Mouse (Mus musculus) liver, embryonic 13.5 days (tissue): ENCODE measurements around the gene Mctp2. TPM values are rescaled to one million over a fixed set of nuclear protein-coding genes. Genes with fewer than 3 reads are reported as not detected.

Experiments
- ATAC-seq: fragments of 200-750 bp; cut with Nextera tagmentation; 2 replicates; pipeline ENCODE4 v1.8.0; 2017; ENCODE audit warnings: low read depth, mild to moderate bottlenecking, moderate number of reproducible peaks, moderate library complexity
- DNase-seq: peaks from one replicate; pipeline ENCODE4 v3.0.0; 2022
- H3K27ac ChIP-seq: fragments of 300-500 bp; sonication (generic); 2 replicates; pipeline ENCODE4 v1.5.1; 2015; ENCODE audit warnings: moderate library complexity, mild to moderate bottlenecking, inconsistent platforms
- H3K27me3 ChIP-seq: fragments of 300-500 bp; sonication (generic); 2 replicates; pipeline ENCODE4 v1.6.1; 2015; ENCODE audit warnings: mild to moderate bottlenecking, inconsistent platforms
- H3K36me3 ChIP-seq: fragments of 300-500 bp; sonication (generic); 2 replicates; pipeline ENCODE4 v1.6.1; 2015; ENCODE audit warnings: mild to moderate bottlenecking, inconsistent platforms
- H3K4me1 ChIP-seq: fragments of 300-500 bp; sonication (generic); replicated peaks from 2 replicates; pipeline ENCODE4 v1.6.1; 2015; ENCODE audit warnings: inconsistent platforms
- H3K4me2 ChIP-seq: fragments of 300-500 bp; sonication (generic); 2 replicates; pipeline ENCODE4 v1.6.1; 2015; ENCODE audit warnings: inconsistent platforms, mild to moderate bottlenecking, moderate library complexity
- H3K4me3 ChIP-seq: fragments of 300-500 bp; sonication (generic); replicated peaks from 2 replicates; pipeline ENCODE4 v1.5.1; 2015; ENCODE audit warnings: mild to moderate bottlenecking, inconsistent platforms
- H3K9ac ChIP-seq: fragments of 300-500 bp; sonication (generic); 2 replicates; pipeline ENCODE4 v1.6.1; 2015; ENCODE audit warnings: mild to moderate bottlenecking, inconsistent platforms
- H3K9me3 ChIP-seq: fragments of 300-500 bp; sonication (generic); replicated peaks from 2 replicates; pipeline ENCODE4 v1.6.1; 2016; ENCODE audit warnings: inconsistent platforms
- WGBS: fragments of 180-500 bp; shearing (Covaris S2); methylation state at CpG from one replicate; pipeline ENCODE4 v1.1.7; 2015; ENCODE audit not compliant: insufficient replicate concordance; 5-methylcytosine and 5-hydroxymethylcytosine counted together
- polyA plus RNA-seq: library from polyadenylated mRNA; unstranded; fragments of >200 nt; fragmentation: Nextera tagmentation; extraction: Ambion mirVana; gene quantifications from 2 replicates; pipeline ENCODE4 v1.2.1, GENCODE M21; 2015

Mctp2 gene
- polyA plus RNA-seq = 0.15 and 0.21 TPM in 2 replicates

DNA sequence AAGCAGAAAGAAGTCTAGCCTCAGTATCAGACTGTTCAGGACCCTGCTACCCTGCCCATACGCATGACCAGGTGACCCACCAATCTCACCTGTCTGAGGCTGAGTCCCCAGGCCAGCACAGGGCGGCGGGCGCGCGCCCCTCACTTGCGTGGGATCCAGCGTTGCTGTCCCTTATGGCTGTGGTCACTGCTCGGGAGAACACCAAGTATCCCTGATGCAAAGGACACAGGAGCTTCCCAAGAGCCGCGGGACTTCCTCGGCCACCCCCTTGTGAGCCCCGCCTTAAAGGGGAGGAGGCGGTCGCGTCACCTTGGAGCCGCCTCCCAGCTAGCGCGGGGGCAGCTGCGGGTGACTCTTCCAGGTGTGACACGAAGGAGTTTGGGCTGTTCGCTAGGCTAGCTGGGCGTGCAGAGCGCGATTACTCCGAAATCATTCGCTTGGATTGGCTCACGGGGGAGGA lies at the start of gene Mctp2:
Gene Mctp2, minus strand, starts transcription at position 227 of the 460 bp plus-strand sequence.
- H3K9ac ChIP-seq = peak within 1 kb of the TSS; percentile 26

DNA sequence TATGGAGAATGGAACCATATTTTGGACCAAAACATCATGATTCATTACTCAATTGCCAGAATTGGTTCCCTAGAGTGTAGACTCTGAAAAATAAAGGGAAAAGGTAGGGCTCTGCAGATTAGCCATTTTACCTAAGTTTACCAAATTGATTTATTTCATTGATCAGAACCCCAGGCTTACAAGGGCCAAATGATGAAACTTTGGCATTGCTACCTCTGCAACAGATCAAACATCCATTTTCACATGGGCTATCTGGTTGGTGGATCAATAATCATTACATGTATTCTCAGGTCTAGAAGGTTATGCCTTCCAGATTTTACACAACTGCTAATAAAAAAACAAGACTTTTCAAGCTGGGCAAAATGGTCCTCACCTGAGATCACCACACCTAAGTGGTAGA lies 39.5 kb upstream of the Mctp2 start:
- H3K4me3 ChIP-seq = no peak overlapping the region
- H3K9ac ChIP-seq = no peak overlapping the region
- no peaks in the 10 kb centered on the region for H3K4me1 ChIP-seq
- no peaks in the 10 kb centered on the region for H3K27me3 ChIP-seq
- no peaks in the 10 kb centered on the region for H3K9me3 ChIP-seq
- ATAC-seq (no peak), DNase-seq (no peak)
- no peaks in the 10 kb centered on the region for H3K36me3 ChIP-seq
- no peak overlapping the region for H3K27ac ChIP-seq
- H3K4me2 ChIP-seq = no peak overlapping the region

More for the DNA sequence above, at the start of gene Mctp2:
- Histone ChIP-seq H3K4me2 (peak within 1 kb of the TSS; percentile 71), H3K4me1 (no peaks in the 10 kb centered on the region), H3K27ac (no peak within 1 kb of the TSS), H3K4me3 (peak within 1 kb of the TSS; percentile 57), H3K36me3 (no peaks in the 10 kb centered on the region), H3K9me3 (no peaks in the 10 kb centered on the region), H3K27me3 (peaks cover 12% of the 10 kb centered on the region)
- ATAC-seq (peak; percentile 60), DNase-seq (no peak)
- WGBS = under 1% methylated on average over 28 of the region's 28 CpGs

DNA sequence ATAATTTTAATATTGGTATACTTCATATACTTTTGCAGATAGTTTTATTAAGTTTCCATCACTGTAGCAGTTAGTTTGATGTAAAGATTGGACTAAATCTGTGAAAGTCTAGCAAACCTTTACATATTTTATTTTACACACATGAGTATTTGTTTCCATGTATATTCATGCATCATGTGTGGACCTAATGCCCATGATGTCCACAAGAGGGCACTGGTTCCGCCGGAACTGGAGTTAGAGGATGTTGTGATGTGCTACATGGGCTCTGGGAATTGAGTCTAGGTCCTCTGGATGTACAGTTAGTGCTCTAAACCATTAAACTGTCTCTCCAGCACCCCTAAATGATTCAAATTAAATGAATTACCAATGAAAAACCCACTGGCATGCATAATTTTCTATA lies 37.3 kb upstream of the Mctp2 start:
- Histone ChIP-seq H3K4me1 (no peaks in the 10 kb centered on the region), H3K4me2 (no peak overlapping the region), H3K4me3 (no peak overlapping the region), H3K9ac (no peak overlapping the region), H3K36me3 (no peaks in the 10 kb centered on the region), H3K27me3 (no peaks in the 10 kb centered on the region), H3K27ac (no peak overlapping the region), H3K9me3 (no peaks in the 10 kb centered on the region)
- DNase-seq (no peak), ATAC-seq (no peak)
- 46% methylated on average over 2 of the region's 2 CpGs for WGBS

DNA sequence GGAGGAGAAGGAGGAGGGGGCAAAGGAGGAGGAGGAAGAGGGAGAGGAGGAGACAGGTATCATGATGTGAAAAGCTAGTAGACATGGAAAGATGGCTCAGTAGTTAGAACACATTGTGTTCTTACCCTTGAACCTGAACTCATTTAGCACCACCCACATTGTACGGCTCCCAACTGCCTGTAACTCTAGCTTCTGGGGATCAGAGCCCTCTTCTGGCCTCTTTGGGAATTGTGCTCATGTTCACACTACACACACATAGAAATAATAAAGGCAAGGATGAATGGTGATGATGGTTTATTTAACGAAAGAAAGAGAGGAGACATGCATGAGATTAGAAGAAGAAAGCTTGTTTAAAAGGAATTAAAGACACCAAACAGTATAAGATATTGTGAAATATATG lies 36.4 kb upstream of the Mctp2 start:
- WGBS = 32% methylated on average over 2 of the region's 2 CpGs
- ATAC-seq (no peak), DNase-seq (no peak)
- no peak overlapping the region for H3K9ac ChIP-seq
- H3K36me3 ChIP-seq = no peaks in the 10 kb centered on the region
- H3K4me1 ChIP-seq = no peaks in the 10 kb centered on the region
- no peaks in the 10 kb centered on the region for H3K9me3 ChIP-seq
- no peaks in the 10 kb centered on the region for H3K27me3 ChIP-seq
- H3K27ac ChIP-seq = no peak overlapping the region
- no peak overlapping the region for H3K4me3 ChIP-seq
- no peak overlapping the region for H3K4me2 ChIP-seq

DNA sequence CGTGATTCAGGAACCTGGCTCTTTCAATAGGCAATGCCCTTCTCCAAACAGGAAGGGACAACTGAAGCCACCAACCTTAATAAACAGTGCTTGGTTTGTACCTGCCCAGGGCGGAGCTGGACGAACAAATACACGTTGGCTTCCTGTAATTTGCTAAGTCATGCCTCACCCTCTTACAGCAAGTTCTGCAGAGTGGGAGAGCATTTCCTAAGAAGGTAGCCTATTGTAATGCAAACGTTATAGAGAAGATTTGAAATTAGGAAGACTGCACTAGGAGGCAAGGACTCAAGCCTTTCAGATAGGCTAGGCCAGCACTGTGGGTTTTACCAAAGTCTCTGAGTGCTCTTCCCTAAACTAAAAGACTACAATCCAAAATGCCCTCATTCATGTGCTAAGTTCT lies 19.6 kb upstream of the Mctp2 start:
- Histone ChIP-seq H3K9ac (no peak overlapping the region), H3K9me3 (no peaks in the 10 kb centered on the region), H3K4me3 (no peak overlapping the region), H3K27me3 (no peaks in the 10 kb centered on the region), H3K4me1 (no peaks in the 10 kb centered on the region), H3K4me2 (no peak overlapping the region), H3K27ac (no peak overlapping the region), H3K36me3 (no peaks in the 10 kb centered on the region)
- 45% methylated on average over 5 of the region's 5 CpGs for WGBS
- ATAC-seq (no peak), DNase-seq (no peak)

DNA sequence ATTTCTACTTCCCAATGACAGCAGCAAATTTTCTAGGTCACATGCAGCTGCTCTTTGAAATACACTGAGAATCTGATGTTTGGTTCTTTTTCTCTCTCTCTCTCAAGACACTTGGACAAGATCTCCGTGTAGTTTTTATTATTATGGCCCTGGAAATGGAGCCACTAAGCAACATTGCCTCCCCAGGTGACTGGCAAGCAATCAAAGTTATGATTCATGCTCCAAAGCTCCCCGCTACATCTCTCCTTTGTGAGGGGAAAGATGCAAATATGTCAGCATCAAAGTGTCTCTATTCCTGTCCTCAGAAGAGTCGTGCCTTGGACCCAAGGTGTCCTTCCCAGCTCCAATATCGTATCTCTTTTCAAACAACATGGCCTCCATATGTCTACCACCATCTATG lies 14.5 kb upstream of the Mctp2 start:
- no peak for DNase-seq
- WGBS = 57% methylated on average over 4 of the region's 4 CpGs

DNA sequence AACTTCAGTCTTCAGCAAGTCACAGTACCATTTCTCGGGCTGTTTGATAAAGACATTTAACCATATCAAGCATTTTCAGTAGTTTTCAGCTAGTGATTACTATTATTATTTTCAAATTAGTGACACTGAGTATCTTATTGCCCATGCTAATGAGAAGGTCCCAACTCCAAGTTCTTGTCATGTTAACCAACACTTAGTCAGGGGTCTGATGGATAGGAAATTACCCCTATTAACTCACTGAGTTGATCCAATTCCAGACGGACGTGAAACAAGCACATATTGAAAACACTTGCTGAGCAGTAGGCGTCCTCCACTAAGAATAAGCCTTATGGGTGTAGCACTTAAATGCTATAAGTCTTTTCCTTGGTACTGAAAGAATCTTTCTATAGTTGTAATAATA lies 14.0 kb upstream of the Mctp2 start:
- WGBS = 69% methylated on average over 4 of the region's 4 CpGs
- no peak overlapping the region for H3K27ac ChIP-seq
- H3K4me3 ChIP-seq = no peak overlapping the region

More for the DNA sequence above, 14.5 kb upstream of the Mctp2 start:
- H3K36me3 ChIP-seq = no peaks in the 10 kb centered on the region
- no peak overlapping the region for H3K4me3 ChIP-seq
- H3K4me2 ChIP-seq = no peak overlapping the region
- H3K27ac ChIP-seq = no peak overlapping the region
- no peak overlapping the region for H3K9ac ChIP-seq
- no peaks in the 10 kb centered on the region for H3K9me3 ChIP-seq
- no peaks in the 10 kb centered on the region for H3K27me3 ChIP-seq
- ATAC-seq = no peak
- no peaks in the 10 kb centered on the region for H3K4me1 ChIP-seq

DNA sequence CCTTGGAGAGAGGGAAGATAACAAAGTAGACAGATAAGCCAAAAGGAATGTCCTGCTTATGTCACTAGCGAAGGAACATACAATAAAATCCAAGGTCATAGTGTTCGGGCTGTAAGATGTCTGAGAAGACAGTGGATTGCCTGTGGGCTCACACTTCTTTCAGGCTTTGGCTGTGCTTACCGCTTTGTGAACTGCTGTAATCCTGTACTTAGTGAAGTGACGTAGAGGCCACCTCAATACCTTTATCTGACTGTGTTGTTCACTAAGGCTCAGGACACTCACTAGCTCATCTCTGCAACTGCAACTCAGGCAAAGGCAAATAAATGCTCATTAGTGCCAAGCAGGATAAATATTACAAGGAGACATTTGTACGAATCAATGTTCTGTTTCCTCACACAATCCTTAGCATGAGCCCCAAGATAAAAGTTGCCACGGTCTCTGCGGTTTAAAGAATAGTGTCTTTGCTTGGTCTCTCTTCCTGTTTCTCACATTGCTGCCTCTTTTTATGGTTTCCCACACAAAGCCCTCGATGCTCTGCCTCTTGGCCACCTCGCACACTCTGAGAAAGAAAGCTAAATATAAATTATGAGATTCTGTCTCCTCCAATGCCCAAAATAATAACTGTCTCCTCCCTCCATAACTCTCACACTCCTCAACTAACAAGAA lies 8.1 kb upstream of the Mctp2 start:
- WGBS = 43% methylated on average over 9 of the region's 9 CpGs
- no peaks in the 10 kb centered on the region for H3K36me3 ChIP-seq
- DNase-seq (no peak), ATAC-seq (no peak)
- no peak overlapping the region for H3K4me2 ChIP-seq
- H3K9ac ChIP-seq = no peak overlapping the region
- no peak overlapping the region for H3K27ac ChIP-seq
- no peaks in the 10 kb centered on the region for H3K9me3 ChIP-seq
- no peaks in the 10 kb centered on the region for H3K27me3 ChIP-seq
- H3K4me1 ChIP-seq = no peaks in the 10 kb centered on the region
- H3K4me3 ChIP-seq = no peak overlapping the region

More for the DNA sequence above, 14.0 kb upstream of the Mctp2 start:
- no peak overlapping the region for H3K9ac ChIP-seq
- no peak for DNase-seq
- H3K4me1 ChIP-seq = no peaks in the 10 kb centered on the region
- no peaks in the 10 kb centered on the region for H3K9me3 ChIP-seq
- H3K27me3 ChIP-seq = no peaks in the 10 kb centered on the region
- H3K36me3 ChIP-seq = no peaks in the 10 kb centered on the region
- no peak for ATAC-seq
- no peak overlapping the region for H3K4me2 ChIP-seq

DNA sequence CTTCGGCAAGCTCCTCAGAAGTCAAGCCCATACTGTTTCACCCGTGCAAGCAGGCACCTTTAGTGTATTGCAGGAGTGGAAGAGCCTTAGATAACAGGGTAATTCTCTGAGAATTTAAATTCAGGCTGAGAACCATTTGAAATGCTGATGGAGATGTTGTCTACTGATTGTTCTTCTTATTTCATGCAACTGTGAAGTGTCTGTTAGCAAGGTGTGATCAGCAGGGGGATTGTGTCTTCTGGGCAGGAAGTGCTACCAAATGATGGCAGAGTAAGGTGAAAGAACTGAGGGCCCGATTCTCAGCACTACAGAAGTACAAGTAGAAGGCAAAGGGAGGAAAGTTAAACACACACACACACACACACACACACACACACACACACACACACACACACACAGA lies 7.5 kb upstream of the Mctp2 start:
- no peak for ATAC-seq
- H3K27ac ChIP-seq = no peak overlapping the region
- WGBS = 46% methylated on average over 3 of the region's 3 CpGs

DNA sequence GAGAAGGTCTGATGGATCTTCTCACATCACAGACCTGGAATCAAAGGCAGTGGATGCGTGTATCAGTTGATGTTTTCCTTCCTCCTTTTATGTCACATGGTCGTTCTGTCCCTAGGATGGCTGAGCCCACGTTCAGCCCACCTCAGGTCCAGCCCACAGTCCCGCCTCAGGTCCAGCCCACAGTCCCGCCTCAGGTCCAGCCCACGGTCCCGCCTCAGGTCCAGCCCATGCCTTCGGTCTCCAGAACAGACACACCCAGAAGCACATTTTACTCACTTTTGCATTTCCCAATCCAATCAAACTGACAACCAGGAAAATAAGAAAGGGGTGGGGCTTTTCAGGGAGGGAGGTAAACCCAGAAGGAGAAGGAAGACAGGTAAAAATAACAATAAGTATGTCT lies 5.2 kb upstream of the Mctp2 start:
- ATAC-seq = no peak
- Histone ChIP-seq H3K27me3 (no peaks in the 10 kb centered on the region), H3K4me2 (no peak overlapping the region), H3K9me3 (no peaks in the 10 kb centered on the region), H3K4me3 (no peak overlapping the region), H3K9ac (no peak overlapping the region), H3K36me3 (no peaks in the 10 kb centered on the region), H3K27ac (no peak overlapping the region), H3K4me1 (no peaks in the 10 kb centered on the region)
- 46% methylated on average over 8 of the region's 8 CpGs for WGBS
- no peak for DNase-seq

More for the DNA sequence above, 7.5 kb upstream of the Mctp2 start:
- Histone ChIP-seq H3K36me3 (no peaks in the 10 kb centered on the region), H3K27me3 (no peaks in the 10 kb centered on the region), H3K9me3 (no peaks in the 10 kb centered on the region), H3K4me1 (no peaks in the 10 kb centered on the region), H3K9ac (no peak overlapping the region), H3K4me2 (no peak overlapping the region), H3K4me3 (no peak overlapping the region)
- no peak for DNase-seq

DNA sequence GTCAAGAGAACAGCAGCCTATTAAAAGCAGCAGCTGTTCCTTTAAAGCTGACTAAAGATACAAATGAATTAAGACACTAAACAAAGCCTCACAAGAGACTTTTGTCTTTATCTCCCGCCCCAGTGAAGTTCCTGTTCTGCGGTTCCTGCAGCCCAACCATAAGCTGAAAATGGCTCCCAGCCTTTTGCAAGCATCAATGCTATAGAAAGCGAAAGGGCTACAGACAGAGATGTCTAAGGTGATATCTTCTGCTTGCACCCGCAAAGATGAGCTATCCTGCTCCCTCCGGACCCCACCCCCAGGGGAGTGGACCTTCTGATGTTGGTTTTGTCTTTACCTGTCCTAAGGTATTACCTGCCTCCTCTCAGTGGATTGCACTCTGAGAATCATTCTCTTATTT lies 1.7 kb upstream of the Mctp2 start:
- H3K36me3 ChIP-seq = no peaks in the 10 kb centered on the region
- peaks cover 12% of the 10 kb centered on the region for H3K27me3 ChIP-seq
- no peaks in the 10 kb centered on the region for H3K9me3 ChIP-seq
- no peak overlapping the region for H3K4me3 ChIP-seq
- H3K27ac ChIP-seq = no peak overlapping the region
- H3K4me1 ChIP-seq = no peaks in the 10 kb centered on the region
- H3K4me2 ChIP-seq = no peak overlapping the region
- WGBS = 14% methylated on average over 5 of the region's 5 CpGs
- ATAC-seq = no peak
- DNase-seq = no peak
- H3K9ac ChIP-seq = no peak overlapping the region

DNA sequence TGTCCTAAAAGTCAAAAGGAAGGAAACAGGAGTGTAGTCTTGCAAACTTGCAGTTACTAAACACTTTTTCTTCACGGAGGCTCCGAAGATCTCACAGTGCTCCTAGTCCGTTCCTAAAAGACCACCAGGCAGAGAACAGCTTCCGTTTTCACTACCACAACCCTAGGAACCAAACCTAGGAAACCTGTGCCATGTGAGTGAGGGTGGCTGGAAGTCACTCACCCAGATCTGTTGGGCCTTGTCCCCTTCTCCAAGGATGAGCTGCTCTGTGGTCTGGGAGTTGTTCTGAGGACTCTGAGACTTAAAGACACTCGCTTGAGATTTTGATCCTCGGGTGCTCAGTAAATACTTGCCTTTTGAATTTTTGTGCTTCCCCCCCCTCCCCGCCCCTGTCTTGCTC lies 439 bp upstream of the Mctp2 start:
- ATAC-seq (no peak), DNase-seq (no peak)
- Histone ChIP-seq H3K27ac (no peak overlapping the region), H3K27me3 (peaks cover 12% of the 10 kb centered on the region), H3K36me3 (no peaks in the 10 kb centered on the region), H3K4me3 (peak overlapping the region; percentile 57), H3K9me3 (no peaks in the 10 kb centered on the region), H3K4me1 (no peaks in the 10 kb centered on the region), H3K9ac (0 out of 2 replicates have a peak overlapping the region, but pooled peaks have one; percentile 26), H3K4me2 (peak overlapping the region; percentile 71)
- 8% methylated on average over 6 of the region's 7 CpGs for WGBS
